Mouse (Mus musculus) kidney, embryonic 16.5 days (tissue): ENCODE data around the gene Naa25. TPM values are rescaled to one million over a fixed set of nuclear protein-coding genes. Genes with fewer than 3 reads are reported as not detected.

Source experiments
- ATAC-seq: fragments of 200-750 bp; cut with Nextera tagmentation; 2 replicates; pipeline ENCODE4 v1.8.0; 2017; ENCODE audit warnings: moderate TSS enrichment; ENCODE audit not compliant: low FRiP score, low TSS enrichment
- H3K27ac ChIP-seq: fragments of 300-500 bp; sonication (generic); 2 replicates; pipeline ENCODE4 v1.5.1; 2014; ENCODE audit warnings: low read length
- H3K27me3 ChIP-seq: fragments of 300-500 bp; sonication (generic); 2 replicates; pipeline ENCODE4 v1.6.1; 2014; ENCODE audit warnings: low read length, control low read depth, mixed read lengths; ENCODE audit not compliant: insufficient read depth
- H3K36me3 ChIP-seq: fragments of 300-500 bp; sonication (generic); 2 replicates; pipeline ENCODE4 v1.6.1; 2014; ENCODE audit warnings: low read length, control low read depth, mixed read lengths; ENCODE audit not compliant: insufficient read depth
- H3K4me1 ChIP-seq: fragments of 300-500 bp; sonication (generic); 2 replicates; pipeline ENCODE4 v1.6.1; 2014; ENCODE audit warnings: low read length, control low read depth, mixed read lengths; ENCODE audit not compliant: insufficient read depth
- H3K4me2 ChIP-seq: fragments of 300-500 bp; sonication (generic); replicated peaks from 2 replicates; pipeline ENCODE4 v1.6.1; 2014; ENCODE audit warnings: low read depth, low read length
- H3K4me3 ChIP-seq: fragments of 300-500 bp; sonication (generic); 2 replicates; pipeline ENCODE4 v1.5.1; 2014; ENCODE audit warnings: mild to moderate bottlenecking, low read length
- H3K9ac ChIP-seq: fragments of 300-500 bp; sonication (generic); replicated peaks from 2 replicates; pipeline ENCODE4 v1.6.1; 2014; ENCODE audit warnings: low read length
- H3K9me3 ChIP-seq: fragments of 300-500 bp; sonication (generic); 2 replicates; pipeline ENCODE4 v1.6.1; 2016; ENCODE audit warnings: low read length, control low read depth
- WGBS: fragments of 180-500 bp; shearing (Covaris S2); extraction: QIAGEN DNeasy Blood & Tissue Kit; methylation state at CpG from one replicate; pipeline ENCODE4 v1.1.7; 2014; 5-methylcytosine and 5-hydroxymethylcytosine counted together
- polyA plus RNA-seq: library from polyadenylated mRNA; unstranded; fragments of >200 nt; fragmentation: Nextera tagmentation; extraction: Ambion mirVana; gene quantifications from 2 replicates; pipeline ENCODE4 v1.2.1, GENCODE M21; 2015

Naa25 gene
- polyA plus RNA-seq, 1 experiment from 2014 or later, result 47.5 TPM

- no peaks in the 10 kb centered on the region for H3K27me3 ChIP-seq
- WGBS, result 91% methylated on average over 13 of the region's 13 CpGs
- no peaks in the 10 kb centered on the region; the same call in 1 of the 2 replicates for H3K4me1 ChIP-seq
- no peak for ATAC-seq
- no peaks in the 10 kb centered on the region for H3K9me3 ChIP-seq
- no peak overlapping the region for H3K4me3 ChIP-seq
- H3K27ac ChIP-seq, result no peak overlapping the region
- H3K9ac ChIP-seq, result no peak overlapping the region
- H3K4me2 ChIP-seq, result no peak overlapping the region
- H3K36me3 ChIP-seq, result peaks cover 61% of the 10 kb centered on the region
These were observed 19.0 kb upstream of the Naa25 start for GRCm38 (mm10) chr5:121378678-121379256.

DNA sequence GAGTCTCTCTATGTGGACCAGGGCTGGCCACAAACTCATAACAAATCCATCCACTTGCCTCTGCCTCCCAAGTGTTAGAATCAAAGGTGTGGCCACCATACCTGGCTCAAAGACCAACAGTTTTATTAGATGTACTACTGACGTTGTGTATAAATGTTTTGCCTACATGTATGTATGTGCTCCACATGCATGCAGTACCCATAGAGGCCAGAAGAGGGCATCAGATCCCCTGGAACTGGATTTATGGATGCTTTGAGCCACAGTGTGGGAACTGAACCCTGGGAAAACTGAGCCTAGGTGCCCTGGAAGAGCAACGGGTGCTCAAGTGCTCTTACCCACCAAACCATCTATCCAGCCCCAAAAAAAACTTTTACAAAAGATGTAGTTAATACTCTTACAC, 17.0 kb upstream of the Naa25 start:
- WGBS, result 92% methylated on average over 2 of the region's 2 CpGs
- Histone ChIP-seq H3K36me3 (peaks cover 46% of the 10 kb centered on the region), H3K27ac (no peak overlapping the region), H3K4me3 (no peak overlapping the region), H3K27me3 (no peaks in the 10 kb centered on the region), H3K9ac (no peak overlapping the region), H3K9me3 (no peaks in the 10 kb centered on the region), H3K4me1 (peaks cover 6% of the 10 kb centered on the region; the same call in 1 of the 2 replicates), H3K4me2 (no peak overlapping the region)
- no peak for ATAC-seq

GRCm38 (mm10) chr5:121383857-121384756, 13.6 kb upstream of the Naa25 start:
- no peak for ATAC-seq
- Histone ChIP-seq H3K27me3 (no peaks in the 10 kb centered on the region; the same call in 1 of the 2 replicates), H3K4me1 (peaks cover 15% of the 10 kb centered on the region; the same call in 1 of the 2 replicates), H3K4me2 (peak overlapping the region; percentile 78), H3K36me3 (peaks cover 22% of the 10 kb centered on the region), H3K9me3 (no peaks in the 10 kb centered on the region), H3K4me3 (peak overlapping the region; percentile 71), H3K9ac (peak overlapping the region; percentile 85), H3K27ac (no peak overlapping the region)
- WGBS, result 47% methylated on average over 10 of the region's 10 CpGs

DNA sequence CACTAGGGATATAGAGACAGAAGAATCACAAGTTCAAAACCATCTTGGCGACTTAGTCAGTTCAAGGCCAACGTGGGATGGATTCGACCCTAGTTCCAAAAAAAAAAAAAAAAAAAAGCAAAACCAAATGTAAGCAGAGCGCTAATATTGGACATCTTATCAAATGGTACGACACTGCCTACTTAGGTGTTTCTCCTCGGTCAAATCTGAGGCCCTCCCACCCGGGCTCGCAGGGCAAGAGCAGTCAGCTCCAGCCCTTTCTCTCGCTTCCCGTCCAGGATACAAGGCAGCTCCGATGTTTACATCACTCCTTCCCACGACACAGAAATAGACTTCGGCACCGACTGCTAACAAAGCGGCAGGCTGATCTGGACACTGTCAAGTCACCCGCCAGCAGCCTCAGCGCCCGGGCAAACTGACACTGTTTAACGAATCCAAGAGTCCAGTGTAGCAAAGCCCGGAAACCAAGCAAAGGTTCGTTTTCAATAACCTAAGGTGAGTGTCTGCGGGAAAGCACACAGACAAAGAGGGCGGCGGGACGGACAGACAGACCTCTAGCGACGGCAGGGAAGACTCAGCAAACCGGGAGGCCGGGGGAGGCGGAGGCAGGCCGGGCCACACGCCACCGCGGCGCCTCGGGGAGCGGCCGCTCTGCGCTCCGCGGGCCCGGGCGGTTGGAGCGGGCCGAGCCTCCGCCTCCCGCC, 12.8 kb upstream of the Naa25 start:
- Histone ChIP-seq H3K27ac (peak overlapping the region; percentile 85), H3K27me3 (no peaks in the 10 kb centered on the region; the same call in 1 of the 2 replicates), H3K36me3 (peaks cover 16% of the 10 kb centered on the region), H3K4me2 (peak overlapping the region; percentile 78), H3K4me1 (peaks cover 15% of the 10 kb centered on the region; the same call in 1 of the 2 replicates), H3K9ac (peak overlapping the region; percentile 85), H3K9me3 (no peaks in the 10 kb centered on the region), H3K4me3 (peak overlapping the region; percentile 71)
- 2% methylated on average over 44 of the region's 47 CpGs for WGBS
- ATAC-seq, result peak; percentile 77

DNA sequence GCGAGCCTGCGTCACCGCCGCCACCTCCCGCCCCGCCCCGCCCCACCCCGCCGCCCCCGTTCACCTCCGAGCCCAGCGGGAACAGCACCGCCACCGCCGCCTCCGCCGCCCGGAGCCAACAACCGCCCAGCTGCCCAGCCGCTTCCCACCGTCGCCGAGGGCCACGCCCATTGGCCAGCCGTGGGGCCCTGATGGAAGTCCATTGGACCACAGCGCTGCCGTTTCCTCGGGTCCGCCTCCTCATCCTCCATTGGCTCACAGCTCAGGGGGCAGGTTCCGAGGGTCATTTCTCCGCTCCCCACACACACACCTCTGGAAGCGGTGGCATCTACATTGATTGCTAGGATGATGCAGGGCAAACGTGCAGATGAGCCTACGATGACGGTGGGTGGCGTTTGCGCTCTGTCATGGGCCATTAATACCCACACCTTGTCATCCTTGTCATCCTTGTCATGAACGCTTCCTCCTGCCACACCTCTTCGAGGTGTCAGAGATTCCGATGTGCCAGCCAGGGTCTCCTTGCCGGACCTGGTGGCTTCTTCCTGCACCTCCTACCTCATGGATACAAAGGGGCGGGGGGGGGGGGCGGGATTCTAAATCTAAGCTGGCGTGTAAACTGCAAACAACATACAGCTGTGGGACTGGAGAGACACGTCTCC, 12.1 kb upstream of the Naa25 start, which contains the start of gene Trafd1:
Gene Trafd1, minus strand, starts transcription at position 172 of the 659 bp plus-strand sequence.
- peak; percentile 98 for ATAC-seq
- WGBS, result under 1% methylated on average over 43 of the region's 45 CpGs
- Histone ChIP-seq H3K27ac (peak within 1 kb of the TSS; percentile 85), H3K4me3 (peak within 1 kb of the TSS; percentile 71), H3K9me3 (no peaks in the 10 kb centered on the region), H3K27me3 (no peaks in the 10 kb centered on the region; the same call in 1 of the 2 replicates), H3K4me2 (peak within 1 kb of the TSS; percentile 78), H3K36me3 (peaks cover 13% of the 10 kb centered on the region), H3K4me1 (peaks cover 15% of the 10 kb centered on the region; the same call in 1 of the 2 replicates), H3K9ac (peak within 1 kb of the TSS; percentile 85)

DNA sequence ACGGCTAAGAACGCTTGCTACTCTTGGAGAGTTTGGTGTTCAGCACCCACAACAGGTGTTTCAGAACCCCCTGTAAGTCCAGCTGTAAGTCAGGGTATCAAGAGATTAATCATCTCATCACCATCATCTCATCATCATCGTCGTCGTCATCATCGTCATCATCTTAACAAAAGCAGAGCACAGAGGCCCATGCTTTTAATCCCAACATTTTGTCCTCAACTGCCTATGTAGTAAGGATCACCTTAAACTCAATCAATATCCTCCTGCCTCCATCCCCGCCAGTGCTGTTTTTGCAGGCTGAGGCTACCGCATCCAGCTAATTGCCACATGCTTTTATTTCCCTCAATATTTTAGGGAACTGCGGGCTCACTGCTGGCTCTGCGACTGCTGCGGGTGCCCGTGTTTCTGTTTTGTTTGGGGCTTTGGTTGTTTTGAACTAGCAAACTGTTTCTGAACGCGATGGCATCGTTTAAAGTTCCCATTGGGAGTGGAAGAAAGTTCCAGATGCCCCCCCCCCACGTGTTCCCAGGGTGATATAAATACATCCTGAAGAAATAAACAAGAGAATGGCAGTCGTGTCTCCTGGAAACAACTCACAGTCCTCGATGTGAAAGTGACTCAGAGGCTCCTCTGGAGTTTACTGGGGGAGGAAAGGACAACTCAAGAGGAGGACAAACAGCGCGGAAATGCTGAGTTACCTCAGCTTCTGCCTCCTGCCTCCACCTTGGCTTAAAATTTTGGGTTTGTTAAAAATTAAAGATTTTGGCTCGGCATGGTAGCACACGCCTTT, 11.4 kb upstream of the Naa25 start:
- WGBS, result 27% methylated on average over 22 of the region's 22 CpGs
- ATAC-seq, result no peak
- Histone ChIP-seq H3K9ac (peak overlapping the region; percentile 39), H3K36me3 (peaks cover 6% of the 10 kb centered on the region), H3K9me3 (no peaks in the 10 kb centered on the region), H3K4me2 (peak overlapping the region; percentile 78), H3K4me3 (peak overlapping the region; percentile 71), H3K4me1 (peaks cover 15% of the 10 kb centered on the region; the same call in 1 of the 2 replicates), H3K27me3 (no peaks in the 10 kb centered on the region; the same call in 1 of the 2 replicates), H3K27ac (no peak overlapping the region)

GRCm38 (mm10) chr5:121387126-121387525, 10.6 kb upstream of the Naa25 start:
- Histone ChIP-seq H3K4me1 (peaks cover 15% of the 10 kb centered on the region; the same call in 1 of the 2 replicates), H3K9me3 (no peaks in the 10 kb centered on the region), H3K9ac (0 out of 2 replicates have a peak overlapping the region, but pooled peaks have one; percentile 16), H3K27me3 (no peaks in the 10 kb centered on the region; the same call in 1 of the 2 replicates), H3K27ac (no peak overlapping the region), H3K36me3 (no peaks in the 10 kb centered on the region), H3K4me2 (no peak overlapping the region), H3K4me3 (no peak overlapping the region)
- WGBS, result 59% methylated on average over 4 of the region's 4 CpGs
- ATAC-seq, result no peak

- WGBS, result 55% methylated on average over 7 of the region's 7 CpGs
- H3K9ac ChIP-seq, result no peak overlapping the region
These were observed 8.6 kb upstream of the Naa25 start for GRCm38 (mm10) chr5:121389106-121389505.

More at GRCm38 (mm10) chr5:121389106-121389505, 8.6 kb upstream of the Naa25 start:
- peaks cover 15% of the 10 kb centered on the region; the same call in 1 of the 2 replicates for H3K4me1 ChIP-seq
- H3K36me3 ChIP-seq, result no peaks in the 10 kb centered on the region
- no peak overlapping the region for H3K4me3 ChIP-seq
- no peak for ATAC-seq
- H3K4me2 ChIP-seq, result no peak overlapping the region
- H3K27me3 ChIP-seq, result no peaks in the 10 kb centered on the region; the same call in 1 of the 2 replicates
- no peaks in the 10 kb centered on the region for H3K9me3 ChIP-seq
- H3K27ac ChIP-seq, result no peak overlapping the region
